In genomic region chr12:29527048-29527761, GRCm38 (mm10) we compare ENCODE assay signal across 10 mouse cellular contexts. TPM values are rescaled to one million over a fixed set of nuclear protein-coding genes. Genes with fewer than 3 reads are reported as not detected.
A peak's percentile ranks its signal among the peaks of the same experiment; 100 is the strongest.
DNase-seq lines count a peak whose midpoint lies in the region; ATAC-seq lines count a peak whose summit lies in the region.
"Had no signal": no experiment of that assay in that cellular context is flagged by ENCODE, and none has a peak within 500 bp of the region (broad histone marks: within the 10 kb centered on the region; RNA-seq: fewer than 3 reads in every experiment).

No protein-coding gene starts in this region.

- H3K27me3 ChIP-seq in kidney, embryonic 15.5 days: peaks cover 49% of the 10 kb centered on the region
- H3K27me3 ChIP-seq in hindbrain, embryonic 11.5 days (ENCODE audit: control insufficient read depth, insufficient read depth, low read length): no peaks in the 10 kb centered on the region

- no peak overlapping the region for H3K9ac ChIP-seq in kidney, embryonic 15.5 days
- peak overlapping the region; percentile 65 for H3K9ac ChIP-seq in hindbrain, embryonic 11.5 days (ENCODE audit: low read depth, low read length)
- H3K9ac ChIP-seq: liver, embryonic 15.5 days had no signal

- ATAC-seq in kidney, embryonic 15.5 days (replicated peaks; ENCODE audit: low FRiP score): no peak
- ATAC-seq in hindbrain, embryonic 11.5 days (ENCODE audit: low FRiP score): peak; percentile 87
- ATAC-seq: Patski had no signal

- no peaks in the 10 kb centered on the region for H3K36me3 ChIP-seq in kidney, embryonic 15.5 days
- no peaks in the 10 kb centered on the region for H3K36me3 ChIP-seq in hindbrain, embryonic 11.5 days (ENCODE audit: control insufficient read depth, insufficient read depth, low read length)
- H3K36me3 ChIP-seq: liver, embryonic 15.5 days had no signal

- 1% methylated on average over 27 of the region's 27 CpGs for WGBS in kidney, embryonic 15.5 days
- 1% methylated on average over 27 of the region's 27 CpGs for WGBS in hindbrain, embryonic 11.5 days

- H3K27ac ChIP-seq in kidney, embryonic 15.5 days: no peak overlapping the region
- H3K27ac ChIP-seq in hindbrain, embryonic 11.5 days (ENCODE audit: low read depth, low read length): peak overlapping the region; percentile 95
- H3K27ac ChIP-seq: liver, embryonic 15.5 days had no signal

- no peaks in the 10 kb centered on the region for H3K9me3 ChIP-seq in kidney, embryonic 15.5 days (replicated peaks)
- H3K9me3 ChIP-seq in hindbrain, embryonic 11.5 days (ENCODE audit: control insufficient read depth, low read length): no peaks in the 10 kb centered on the region
- H3K9me3 ChIP-seq: liver, embryonic 15.5 days had no signal

- 0 out of 2 replicates have a peak, but pooled peaks cover 5% of the 10 kb centered on the region for H3K4me1 ChIP-seq in kidney, embryonic 15.5 days
- H3K4me1 ChIP-seq in hindbrain, embryonic 11.5 days (replicated peaks; ENCODE audit: control insufficient read depth, insufficient read depth, low read length): no peaks in the 10 kb centered on the region
- H3K4me1 ChIP-seq: liver, embryonic 15.5 days had no signal

- peak overlapping the region; percentile 32; the same call in 1 of the 2 replicates for H3K4me2 ChIP-seq in kidney, embryonic 15.5 days
- H3K4me2 ChIP-seq in hindbrain, embryonic 11.5 days (replicated peaks; ENCODE audit: low read depth, low read length): peak overlapping the region; percentile 63
- H3K4me2 ChIP-seq: liver, embryonic 15.5 days had no signal

- peak overlapping the region; percentile 17; the same call in 1 of the 2 replicates for H3K4me3 ChIP-seq in kidney, embryonic 15.5 days (replicated peaks)
- peak overlapping the region; percentile 25 for H3K4me3 ChIP-seq in hindbrain, embryonic 11.5 days (ENCODE audit: low read depth, low read length)
- H3K4me3 ChIP-seq: liver, embryonic 15.5 days had no signal

- no peak for DNase-seq in kidney, postnatal 36 days
- peak; percentile 66 for DNase-seq in embryo, embryonic 10.5 days (ENCODE audit: low spot score)
- DNase-seq in hindbrain, embryonic 11.5 days (ENCODE audit: low spot score): peak; percentile 81
- DNase-seq in left cerebral cortex, postnatal 4 days: peak; percentile 79
- DNase-seq in right cerebral cortex, postnatal 14 days: peak; percentile 70
- no peak for DNase-seq in kidney, adult 18-20 months
- DNase-seq in ovary, postnatal 14 days (ENCODE audit: low spot score): no peak

- intact Hi-C loops in left cerebral cortex, postnatal 4 days (cut with DNase I): loop anchor here (10.0 kb wide), 1 partner anchor 172 kb away; no protein-coding TSS in a partner anchor

RNA-seq across cellular contexts. Expression of gene Myt1l, which starts 1.0 kb away (rescaled TPM):
- polyA plus RNA-seq in kidney, embryonic 15.5 days (2015; fragmentation: Nextera tagmentation; extraction: Ambion mirVana): 0.21 and 0.60 TPM in 2 replicates
- 26.7 and 30.9 TPM in 2 replicates for polyA plus RNA-seq in hindbrain, embryonic 11.5 days (2014; fragmentation: Nextera tagmentation; extraction: Ambion mirVana)
- 100 to 1,000 TPM; 267 to 283 TPM for total RNA-seq in left cerebral cortex, postnatal 4 days (2021)

Comparison
In these comparisons a context has a peak if more than half of its experiments do, and no peak if none do; other contexts are left out.
1. DNase-seq: peak in embryo, embryonic 10.5 days (single experiment), hindbrain, embryonic 11.5 days (single experiment), left cerebral cortex, postnatal 4 days (single experiment) and right cerebral cortex, postnatal 14 days (single experiment); none in kidney, postnatal 36 days (0 of 2), kidney, adult 18-20 months (single experiment) and ovary, postnatal 14 days (single experiment).
2. RNA of gene Myt1l, which starts 1.0 kb away (polyA plus RNA-seq): 26.7 to 30.9 TPM in hindbrain, embryonic 11.5 days; 0.21 to 0.60 TPM in kidney, embryonic 15.5 days; every median in the first group is over 10 times any median in the second.